Mouse (Mus musculus) stomach, embryonic 14.5 days (tissue): ENCODE results near the gene Fbxo9. TPM values are rescaled to one million over a fixed set of nuclear protein-coding genes. Genes with fewer than 3 reads are reported as not detected.

Source experiments
- ATAC-seq: fragments of 200-750 bp; cut with Nextera tagmentation; 2 replicates; pipeline ENCODE4 v1.8.0; 2017; ENCODE audit warnings: low read depth, moderate TSS enrichment; ENCODE audit not compliant: insufficient number of reproducible peaks, insufficient read depth, low FRiP score
- H3K27ac ChIP-seq: fragments of 300-500 bp; sonication (generic); 2 replicates; pipeline ENCODE4 v1.5.1; 2014; ENCODE audit warnings: mild to moderate bottlenecking, low read length, moderate library complexity, mixed read lengths
- H3K27me3 ChIP-seq: fragments of 300-500 bp; sonication (generic); 2 replicates; pipeline ENCODE4 v1.6.1; 2014; ENCODE audit warnings: low read length, control low read depth, mixed read lengths; ENCODE audit not compliant: control insufficient read depth, insufficient read depth
- H3K36me3 ChIP-seq: fragments of 300-500 bp; sonication (generic); 2 replicates; pipeline ENCODE4 v1.6.1; 2014; ENCODE audit warnings: mild to moderate bottlenecking, control low read depth, low read length, moderate library complexity, mixed read lengths; ENCODE audit not compliant: control insufficient read depth, insufficient read depth
- H3K4me1 ChIP-seq: fragments of 300-500 bp; sonication (generic); 2 replicates; pipeline ENCODE4 v1.6.1; 2014; ENCODE audit warnings: low read length, control low read depth, mixed read lengths; ENCODE audit not compliant: control insufficient read depth, insufficient read depth
- H3K4me2 ChIP-seq: fragments of 300-500 bp; sonication (generic); replicated peaks from 2 replicates; pipeline ENCODE4 v1.6.1; 2014; ENCODE audit warnings: low read depth, low read length, control low read depth
- H3K4me3 ChIP-seq: fragments of 300-500 bp; sonication (generic); 2 replicates; pipeline ENCODE4 v1.5.1; 2014; ENCODE audit warnings: low read depth, low read length, control low read depth
- H3K9ac ChIP-seq: fragments of 300-500 bp; sonication (generic); replicated peaks from 2 replicates; pipeline ENCODE4 v1.6.1; 2014; ENCODE audit warnings: low read depth, mild to moderate bottlenecking, control low read depth, low read length, moderate library complexity, mixed read lengths
- H3K9me3 ChIP-seq: fragments of 300-500 bp; sonication (generic); 2 replicates; pipeline ENCODE4 v1.6.1; 2016; ENCODE audit warnings: low read depth, low read length, control low read depth; ENCODE audit not compliant: control insufficient read depth
- WGBS: fragments of 180-500 bp; shearing (Covaris S2); extraction: QIAGEN DNeasy Blood & Tissue Kit; methylation state at CpG from one replicate; pipeline ENCODE4 v1.1.7; 2014; 5-methylcytosine and 5-hydroxymethylcytosine counted together
- polyA plus RNA-seq: library from polyadenylated mRNA; unstranded; fragments of >200 nt; fragmentation: Nextera tagmentation; extraction: Ambion mirVana; gene quantifications from 2 replicates; pipeline ENCODE4 v1.2.1, GENCODE M21; 2014

Gene Fbxo9
- polyA plus RNA-seq, 1 experiment from 2014 or later = 37.8 TPM

DNA sequence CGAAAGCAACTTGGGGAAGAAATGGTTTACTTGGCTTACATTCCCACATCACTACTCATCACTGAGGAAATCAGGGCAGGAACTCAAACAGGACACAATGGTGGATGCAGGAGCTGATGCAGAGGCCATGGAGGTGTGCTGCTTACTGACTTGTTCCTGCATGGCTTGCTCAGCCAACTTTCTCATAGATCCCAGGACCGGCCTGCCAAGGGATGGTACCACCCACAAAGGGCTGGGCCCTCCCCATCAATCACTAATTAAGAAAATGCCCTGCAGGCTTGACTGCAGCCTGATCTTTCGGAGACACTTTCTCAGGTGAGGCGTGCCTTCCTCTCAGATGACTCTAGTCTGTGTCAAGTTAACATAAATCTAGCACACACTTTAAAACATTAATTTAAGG, 2.0 kb downstream of the Fbxo9 start:
- H3K36me3 ChIP-seq = 0 out of 2 replicates have a peak, but pooled peaks cover 3% of the 10 kb centered on the region
- 0 out of 2 replicates have a peak overlapping the region, but pooled peaks have one; percentile 89 for H3K4me3 ChIP-seq
- 80% methylated on average over 4 of the region's 4 CpGs for WGBS
- no peaks in the 10 kb centered on the region for H3K9me3 ChIP-seq
- peak overlapping the region; percentile 89 for H3K4me2 ChIP-seq
- no peak for ATAC-seq
- peaks cover 8% of the 10 kb centered on the region; the same call in 1 of the 2 replicates for H3K4me1 ChIP-seq
- no peak overlapping the region for H3K27ac ChIP-seq
- no peak overlapping the region for H3K9ac ChIP-seq
- no peaks in the 10 kb centered on the region for H3K27me3 ChIP-seq

DNA sequence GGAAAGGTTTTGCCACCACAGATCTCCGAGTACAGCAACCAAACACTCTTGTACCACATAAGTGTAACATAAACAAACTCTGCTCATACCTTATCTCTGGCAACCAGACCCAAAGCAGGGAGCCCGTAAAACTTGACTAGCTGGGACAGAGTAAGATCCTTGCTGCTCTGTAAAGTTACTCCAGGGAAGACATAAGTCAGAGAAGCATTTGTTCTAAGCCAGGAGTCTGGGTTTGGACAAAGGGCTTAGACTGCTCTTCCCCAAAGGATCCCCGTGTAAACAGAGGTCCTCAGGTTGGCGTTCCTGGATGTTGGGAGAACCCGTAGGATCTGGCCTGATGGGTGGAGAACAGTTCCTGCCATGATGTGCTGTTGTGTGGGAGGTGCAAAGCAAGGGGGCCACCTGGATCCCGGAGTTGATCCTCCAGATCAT, 3.3 kb downstream of the Fbxo9 start:
- ATAC-seq = no peak
- H3K27ac ChIP-seq = no peak overlapping the region
- WGBS = 65% methylated on average over 6 of the region's 6 CpGs
- H3K27me3 ChIP-seq = no peaks in the 10 kb centered on the region
- H3K36me3 ChIP-seq = peaks cover 8% of the 10 kb centered on the region; the same call in 1 of the 2 replicates
- no peaks in the 10 kb centered on the region for H3K9me3 ChIP-seq
- peaks cover 8% of the 10 kb centered on the region; the same call in 1 of the 2 replicates for H3K4me1 ChIP-seq
- no peak overlapping the region for H3K9ac ChIP-seq
- H3K4me2 ChIP-seq = no peak overlapping the region
- H3K4me3 ChIP-seq = no peak overlapping the region

DNA sequence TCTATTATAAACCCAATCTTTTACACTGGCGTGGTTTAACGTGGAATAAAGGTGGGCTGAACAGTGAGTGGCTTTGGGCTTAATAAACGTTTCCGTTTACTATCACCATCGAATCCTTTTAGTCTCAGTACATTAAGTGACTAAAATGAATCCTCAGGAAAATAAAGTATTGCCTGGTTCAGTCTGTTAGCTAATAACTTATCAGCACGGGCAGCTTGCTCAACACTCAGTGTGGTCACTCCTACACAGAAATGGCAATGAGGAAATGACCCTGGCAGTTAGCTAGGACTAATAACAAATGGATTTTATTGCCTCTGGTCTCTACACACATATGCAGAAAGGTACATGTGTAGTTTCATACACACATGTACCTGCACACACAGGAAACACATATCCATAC, 3.9 kb downstream of the Fbxo9 start:
- ATAC-seq = no peak
- H3K27ac ChIP-seq = no peak overlapping the region

DNA sequence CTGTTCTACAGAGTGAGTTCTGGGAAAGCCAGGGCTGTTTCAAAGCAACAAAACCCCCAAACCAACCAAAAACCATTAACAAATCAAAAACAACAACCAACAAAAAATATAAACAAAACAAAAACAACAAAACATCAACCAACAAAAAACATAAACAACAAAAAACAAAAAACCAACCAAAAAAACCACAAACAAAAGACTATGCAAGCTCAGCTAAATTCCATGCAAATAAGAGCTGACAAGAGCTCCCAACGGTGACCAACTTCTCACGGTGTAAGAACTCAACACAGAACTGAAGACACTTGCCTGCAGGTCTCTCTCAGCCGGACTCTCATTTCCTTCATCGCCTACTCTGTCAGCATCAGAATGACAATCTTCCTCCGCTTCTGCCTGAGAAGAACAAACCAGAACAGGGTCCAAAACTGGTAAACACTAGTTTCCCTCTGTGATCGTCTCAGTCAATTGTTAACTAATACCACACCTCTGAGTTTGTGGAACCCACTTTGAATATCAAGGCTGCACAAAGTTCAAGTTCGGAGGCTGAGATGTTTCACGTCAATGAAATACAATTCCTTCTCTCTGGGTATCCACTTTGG, 4.8 kb downstream of the Fbxo9 start:
- peaks cover 5% of the 10 kb centered on the region; the same call in 1 of the 2 replicates for H3K4me1 ChIP-seq
- H3K9me3 ChIP-seq = no peaks in the 10 kb centered on the region
- H3K27me3 ChIP-seq = no peaks in the 10 kb centered on the region
- H3K4me2 ChIP-seq = no peak overlapping the region
- no peak for ATAC-seq
- H3K27ac ChIP-seq = no peak overlapping the region
- 86% methylated on average over 8 of the region's 8 CpGs for WGBS
- H3K36me3 ChIP-seq = peaks cover 15% of the 10 kb centered on the region
- no peak overlapping the region for H3K4me3 ChIP-seq
- no peak overlapping the region for H3K9ac ChIP-seq

More for the DNA sequence above, 3.9 kb downstream of the Fbxo9 start:
- no peak overlapping the region for H3K9ac ChIP-seq
- no peak overlapping the region for H3K4me3 ChIP-seq
- no peaks in the 10 kb centered on the region for H3K9me3 ChIP-seq
- H3K4me2 ChIP-seq = no peak overlapping the region
- peaks cover 12% of the 10 kb centered on the region for H3K36me3 ChIP-seq
- peaks cover 8% of the 10 kb centered on the region; the same call in 1 of the 2 replicates for H3K4me1 ChIP-seq
- WGBS = 76% methylated on average over 6 of the region's 6 CpGs
- H3K27me3 ChIP-seq = no peaks in the 10 kb centered on the region

DNA sequence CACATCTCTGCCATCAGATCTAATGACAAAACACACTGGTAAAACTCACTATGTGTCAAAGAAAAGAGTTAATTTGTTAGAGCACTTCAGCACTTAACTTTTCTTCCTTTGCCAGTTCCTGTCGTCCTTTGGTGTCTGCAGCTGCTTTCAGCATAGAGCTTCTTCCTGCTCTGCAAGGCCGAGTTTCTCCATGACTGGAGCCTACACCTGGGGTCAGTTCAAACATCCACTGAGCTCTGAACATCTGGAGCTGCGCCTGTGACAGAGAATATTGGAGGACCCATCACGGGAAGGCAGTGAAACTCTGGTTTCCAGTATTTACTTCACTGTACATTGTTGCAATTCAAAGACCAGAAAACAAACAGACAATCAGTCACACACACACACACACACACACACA, 7.4 kb downstream of the Fbxo9 start:
- Histone ChIP-seq H3K9me3 (no peaks in the 10 kb centered on the region), H3K36me3 (peaks cover 32% of the 10 kb centered on the region), H3K9ac (no peak overlapping the region), H3K27me3 (no peaks in the 10 kb centered on the region), H3K4me3 (no peak overlapping the region), H3K4me2 (no peak overlapping the region), H3K27ac (no peak overlapping the region), H3K4me1 (no peaks in the 10 kb centered on the region)
- no peak for ATAC-seq
- WGBS = 69% methylated on average over 4 of the region's 4 CpGs

DNA sequence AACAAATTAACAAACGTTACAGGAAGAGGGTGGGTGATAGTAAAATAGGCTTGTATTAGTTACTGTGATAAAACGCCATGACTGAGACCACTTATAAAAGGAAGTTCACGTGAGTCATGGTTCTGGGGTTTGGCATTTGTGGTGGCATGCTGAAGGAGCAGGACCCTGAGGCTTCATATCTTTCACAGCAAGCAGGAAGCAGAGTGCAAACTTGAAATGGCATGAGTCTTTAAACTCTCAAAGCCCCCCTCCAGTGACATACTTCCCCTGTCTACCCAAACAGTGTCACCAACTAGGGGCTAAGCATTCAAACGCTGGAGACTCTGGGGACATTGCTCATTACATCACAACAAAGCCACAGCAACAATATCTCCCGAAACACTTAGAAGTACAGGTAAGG, 7.9 kb downstream of the Fbxo9 start:
- Histone ChIP-seq H3K36me3 (peaks cover 30% of the 10 kb centered on the region), H3K9me3 (no peaks in the 10 kb centered on the region), H3K4me3 (no peak overlapping the region), H3K27ac (no peak overlapping the region), H3K9ac (no peak overlapping the region), H3K27me3 (no peaks in the 10 kb centered on the region), H3K4me1 (no peaks in the 10 kb centered on the region), H3K4me2 (no peak overlapping the region)
- no peak for ATAC-seq
- WGBS = 85% methylated on average over 5 of the region's 5 CpGs

DNA sequence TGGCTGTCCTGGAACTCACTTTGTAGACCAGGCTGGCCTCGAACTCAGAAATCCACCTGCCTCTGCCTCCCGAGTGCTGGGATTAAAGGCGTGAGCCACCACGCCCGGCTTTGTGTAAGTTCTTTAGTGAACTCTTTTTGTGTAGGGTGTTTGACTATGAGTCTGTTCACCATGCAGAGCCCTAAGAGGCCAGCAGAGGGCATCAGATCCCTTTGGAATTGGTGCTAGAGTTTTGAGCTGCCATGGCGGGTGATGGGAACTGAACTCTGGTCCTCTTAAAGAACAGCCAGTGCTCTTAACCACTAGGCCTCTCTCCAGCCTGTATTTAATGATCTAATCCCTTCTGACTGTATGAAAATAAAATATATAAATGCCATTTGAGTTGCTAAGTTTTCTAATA, 12.5 kb downstream of the Fbxo9 start:
- no peaks in the 10 kb centered on the region for H3K9me3 ChIP-seq
- H3K27me3 ChIP-seq = no peaks in the 10 kb centered on the region
- H3K4me2 ChIP-seq = no peak overlapping the region
- WGBS = 97% methylated on average over 6 of the region's 6 CpGs
- no peak overlapping the region for H3K27ac ChIP-seq
- no peak for ATAC-seq
- peaks cover 52% of the 10 kb centered on the region for H3K36me3 ChIP-seq
- H3K4me1 ChIP-seq = no peaks in the 10 kb centered on the region
- H3K4me3 ChIP-seq = no peak overlapping the region
- H3K9ac ChIP-seq = no peak overlapping the region

DNA sequence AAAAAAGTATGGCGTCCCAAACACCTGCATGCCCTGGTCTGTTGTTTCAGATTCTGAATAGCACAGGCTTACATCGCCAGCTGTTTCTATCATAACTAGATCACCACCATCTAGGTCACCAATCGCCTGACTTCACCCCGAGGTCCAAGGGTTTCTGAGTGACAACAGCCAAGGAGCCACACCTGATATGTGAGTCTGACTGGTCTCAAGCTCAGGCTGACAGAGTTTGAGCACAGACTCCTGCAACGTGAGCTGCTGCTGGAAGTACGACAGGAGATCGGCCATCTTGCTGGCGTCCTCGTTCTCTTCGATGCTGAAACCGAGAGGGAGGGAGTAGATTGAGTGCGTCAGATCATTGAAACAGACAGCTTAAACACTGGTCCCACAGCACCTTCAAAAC, 13.2 kb downstream of the Fbxo9 start:
- Histone ChIP-seq H3K4me1 (no peaks in the 10 kb centered on the region), H3K27me3 (no peaks in the 10 kb centered on the region), H3K36me3 (peaks cover 49% of the 10 kb centered on the region), H3K27ac (no peak overlapping the region), H3K9me3 (no peaks in the 10 kb centered on the region), H3K9ac (no peak overlapping the region), H3K4me2 (no peak overlapping the region), H3K4me3 (no peak overlapping the region)
- ATAC-seq = no peak
- WGBS = 93% methylated on average over 12 of the region's 12 CpGs

DNA sequence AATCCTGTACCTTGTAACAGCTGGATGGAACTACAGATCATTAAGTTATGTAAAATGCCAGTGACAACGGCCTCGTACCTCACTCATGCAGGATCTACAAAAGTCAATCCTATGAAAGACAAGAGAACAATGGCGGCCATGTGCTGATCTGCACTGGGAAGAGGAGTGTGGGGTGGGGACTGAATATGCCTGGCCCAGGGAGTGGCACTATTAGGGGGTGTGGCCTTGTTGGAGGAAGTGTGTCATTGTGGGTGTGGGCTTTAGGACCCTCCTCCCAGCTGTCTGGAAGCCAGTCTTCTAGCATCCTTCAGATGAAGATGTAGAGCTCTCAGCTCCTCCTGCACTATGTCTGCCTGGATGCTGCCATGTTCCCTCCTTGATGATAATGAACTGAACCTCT, 18.3 kb downstream of the Fbxo9 start:
- WGBS = 98% methylated on average over 3 of the region's 3 CpGs
- no peak overlapping the region for H3K4me2 ChIP-seq
- H3K36me3 ChIP-seq = peaks cover 32% of the 10 kb centered on the region
- H3K27me3 ChIP-seq = no peaks in the 10 kb centered on the region
- H3K4me1 ChIP-seq = no peaks in the 10 kb centered on the region
- H3K9ac ChIP-seq = no peak overlapping the region
- no peak overlapping the region for H3K27ac ChIP-seq
- ATAC-seq = no peak
- no peak overlapping the region for H3K4me3 ChIP-seq
- no peaks in the 10 kb centered on the region for H3K9me3 ChIP-seq
